Mouse (Mus musculus): ENCODE results near the gene Ttc9. TPM values are rescaled to one million over a fixed set of nuclear protein-coding genes. Genes with fewer than 3 reads are reported as not detected.
A peak's percentile ranks its signal among the peaks of the same experiment; 100 is the strongest.

Gene Ttc9
- polyA plus RNA-seq, 1 experiment from 2014 or later = 5.3 TPM

GRCm38 (mm10) chr12:81689505-81690056, 58.5 kb downstream of the Ttc9 start:
- DNase-seq (ENCODE audit: low spot score) = no peak
- H3K4me2 ChIP-seq (ENCODE audit: low read depth, low read length) = no peak overlapping the region
- 48% methylated on average over 4 of the region's 4 CpGs for WGBS

GRCm38 (mm10) chr12:81690111-81690510, 59.1 kb downstream of the Ttc9 start:
- ATAC-seq (ENCODE audit: low read depth) = no peak; the same call in 1 of the 2 replicates
- 92% methylated on average over 15 of the region's 15 CpGs for WGBS
- Histone ChIP-seq H3K36me3 (ENCODE audit: control insufficient read depth, insufficient read depth, low read length) (no peaks in the 10 kb centered on the region), H3K27me3 (replicated peaks; ENCODE audit: control insufficient read depth, insufficient read depth, low read length) (no peaks in the 10 kb centered on the region), H3K4me1 (ENCODE audit: control insufficient read depth, insufficient read depth, low read length) (no peaks in the 10 kb centered on the region), H3K9ac (ENCODE audit: low read depth, low read length) (no peak overlapping the region), H3K27ac (replicated peaks; ENCODE audit: low read depth, low read length) (no peak overlapping the region), H3K9me3 (ENCODE audit: control insufficient read depth, low read length) (no peaks in the 10 kb centered on the region), H3K4me2 (ENCODE audit: low read depth, low read length) (no peak overlapping the region), H3K4me3 (ENCODE audit: low read depth, low read length) (no peak overlapping the region)
- no peak for DNase-seq (ENCODE audit: low spot score)

More at GRCm38 (mm10) chr12:81689505-81690056, 58.5 kb downstream of the Ttc9 start:
- Histone ChIP-seq H3K27ac (replicated peaks; ENCODE audit: low read depth, low read length) (no peak overlapping the region), H3K9me3 (ENCODE audit: control insufficient read depth, low read length) (no peaks in the 10 kb centered on the region), H3K9ac (ENCODE audit: low read depth, low read length) (no peak overlapping the region), H3K4me1 (ENCODE audit: control insufficient read depth, insufficient read depth, low read length) (no peaks in the 10 kb centered on the region), H3K27me3 (replicated peaks; ENCODE audit: control insufficient read depth, insufficient read depth, low read length) (no peaks in the 10 kb centered on the region), H3K4me3 (ENCODE audit: low read depth, low read length) (no peak overlapping the region), H3K36me3 (ENCODE audit: control insufficient read depth, insufficient read depth, low read length) (no peaks in the 10 kb centered on the region)
- peak; percentile 45; the same call in 1 of the 2 replicates for ATAC-seq (ENCODE audit: low read depth)

GRCm38 (mm10) chr12:81690751-81691150, 59.7 kb downstream of the Ttc9 start:
- ATAC-seq (ENCODE audit: low read depth) = no peak
- Histone ChIP-seq H3K27ac (replicated peaks; ENCODE audit: low read depth, low read length) (no peak overlapping the region), H3K4me3 (ENCODE audit: low read depth, low read length) (no peak overlapping the region), H3K9ac (ENCODE audit: low read depth, low read length) (no peak overlapping the region), H3K36me3 (ENCODE audit: control insufficient read depth, insufficient read depth, low read length) (no peaks in the 10 kb centered on the region), H3K9me3 (ENCODE audit: control insufficient read depth, low read length) (no peaks in the 10 kb centered on the region), H3K4me1 (ENCODE audit: control insufficient read depth, insufficient read depth, low read length) (no peaks in the 10 kb centered on the region), H3K27me3 (replicated peaks; ENCODE audit: control insufficient read depth, insufficient read depth, low read length) (no peaks in the 10 kb centered on the region), H3K4me2 (ENCODE audit: low read depth, low read length) (no peak overlapping the region)
- WGBS = 68% methylated on average over 7 of the region's 7 CpGs
- DNase-seq (ENCODE audit: low spot score) = no peak

GRCm38 (mm10) chr12:81691177-81691730, 60.2 kb downstream of the Ttc9 start:
- Histone ChIP-seq H3K9ac (ENCODE audit: low read depth, low read length) (no peak overlapping the region), H3K27ac (replicated peaks; ENCODE audit: low read depth, low read length) (no peak overlapping the region), H3K4me1 (ENCODE audit: control insufficient read depth, insufficient read depth, low read length) (no peaks in the 10 kb centered on the region), H3K9me3 (ENCODE audit: control insufficient read depth, low read length) (no peaks in the 10 kb centered on the region), H3K36me3 (ENCODE audit: control insufficient read depth, insufficient read depth, low read length) (no peaks in the 10 kb centered on the region), H3K4me2 (ENCODE audit: low read depth, low read length) (no peak overlapping the region), H3K4me3 (ENCODE audit: low read depth, low read length) (no peak overlapping the region), H3K27me3 (replicated peaks; ENCODE audit: control insufficient read depth, insufficient read depth, low read length) (no peaks in the 10 kb centered on the region)
- ATAC-seq (ENCODE audit: low read depth) = no peak
- peak; percentile 35 for DNase-seq (ENCODE audit: low spot score)
- 21% methylated on average over 8 of the region's 8 CpGs for WGBS

GRCm38 (mm10) chr12:81698011-81698410, 67.0 kb downstream of the Ttc9 start:
- ATAC-seq (ENCODE audit: low read depth) (no peak), DNase-seq (ENCODE audit: low spot score) (peak; percentile 32)
- 35% methylated on average over 4 of the region's 4 CpGs for WGBS
- Histone ChIP-seq H3K9ac (ENCODE audit: low read depth, low read length) (no peak overlapping the region), H3K27ac (replicated peaks; ENCODE audit: low read depth, low read length) (no peak overlapping the region), H3K4me3 (ENCODE audit: low read depth, low read length) (no peak overlapping the region), H3K36me3 (ENCODE audit: control insufficient read depth, insufficient read depth, low read length) (no peaks in the 10 kb centered on the region), H3K27me3 (replicated peaks; ENCODE audit: control insufficient read depth, insufficient read depth, low read length) (no peaks in the 10 kb centered on the region), H3K9me3 (ENCODE audit: control insufficient read depth, low read length) (no peaks in the 10 kb centered on the region), H3K4me2 (ENCODE audit: low read depth, low read length) (no peak overlapping the region), H3K4me1 (ENCODE audit: control insufficient read depth, insufficient read depth, low read length) (no peaks in the 10 kb centered on the region)

GRCm38 (mm10) chr12:81702903-81703302, 71.9 kb downstream of the Ttc9 start:
- Histone ChIP-seq H3K4me2 (ENCODE audit: low read depth, low read length) (no peak overlapping the region), H3K27me3 (replicated peaks; ENCODE audit: control insufficient read depth, insufficient read depth, low read length) (no peaks in the 10 kb centered on the region), H3K4me1 (ENCODE audit: control insufficient read depth, insufficient read depth, low read length) (no peaks in the 10 kb centered on the region), H3K36me3 (ENCODE audit: control insufficient read depth, insufficient read depth, low read length) (no peaks in the 10 kb centered on the region), H3K9me3 (ENCODE audit: control insufficient read depth, low read length) (peaks cover 5% of the 10 kb centered on the region; the same call in 1 of the 2 replicates), H3K4me3 (ENCODE audit: low read depth, low read length) (no peak overlapping the region), H3K9ac (ENCODE audit: low read depth, low read length) (no peak overlapping the region), H3K27ac (replicated peaks; ENCODE audit: low read depth, low read length) (no peak overlapping the region)
- DNase-seq (ENCODE audit: low spot score) (peak; percentile 70), ATAC-seq (ENCODE audit: low read depth) (no peak)
- WGBS = 8% methylated on average over 1 of the region's 1 CpGs

GRCm38 (mm10) chr12:81712618-81713017, 81.6 kb downstream of the Ttc9 start:
- Histone ChIP-seq H3K27ac (replicated peaks; ENCODE audit: low read depth, low read length) (no peak overlapping the region), H3K4me3 (ENCODE audit: low read depth, low read length) (no peak overlapping the region), H3K36me3 (ENCODE audit: control insufficient read depth, insufficient read depth, low read length) (no peaks in the 10 kb centered on the region), H3K4me1 (ENCODE audit: control insufficient read depth, insufficient read depth, low read length) (no peaks in the 10 kb centered on the region), H3K27me3 (replicated peaks; ENCODE audit: control insufficient read depth, insufficient read depth, low read length) (no peaks in the 10 kb centered on the region), H3K4me2 (ENCODE audit: low read depth, low read length) (no peak overlapping the region), H3K9ac (ENCODE audit: low read depth, low read length) (no peak overlapping the region), H3K9me3 (ENCODE audit: control insufficient read depth, low read length) (peaks cover 10% of the 10 kb centered on the region; the same call in 1 of the 2 replicates)
- peak; percentile 62 for DNase-seq (ENCODE audit: low spot score)
- 87% methylated on average over 4 of the region's 4 CpGs for WGBS
- ATAC-seq (ENCODE audit: low read depth) = peak; percentile 85

All from embryonic facial prominence, embryonic 14.5 days (tissue).